Mouse (Mus musculus): ENCODE results near the gene Olfr348. TPM values are rescaled to one million over a fixed set of nuclear protein-coding genes. Genes with fewer than 3 reads are reported as not detected.

Olfr348 gene
- not detected for polyA plus RNA-seq (2017; shearing (Covaris generic))

DNA sequence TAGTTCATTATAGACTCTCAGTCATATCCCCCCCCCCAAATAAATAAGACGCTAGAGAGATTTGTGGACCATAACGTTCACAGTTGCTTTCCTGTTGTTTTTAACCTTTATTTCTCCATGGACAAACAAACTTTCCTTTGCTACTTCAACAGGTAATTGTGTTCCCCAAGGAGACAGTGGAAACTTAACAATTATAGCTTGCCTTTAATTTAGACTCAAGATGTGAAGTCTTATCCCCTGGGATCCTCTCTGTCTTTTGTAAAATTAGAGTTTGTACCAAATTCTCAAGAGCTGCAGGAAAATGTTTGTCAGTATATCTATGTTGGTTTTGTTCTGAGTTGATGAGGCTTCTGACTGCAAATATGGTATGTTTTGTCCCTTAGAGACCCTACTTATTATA lies at the start of gene Olfr348:
TSS of gene Olfr348 (plus strand) at position 301 of the 400 bp plus-strand sequence.

DNA sequence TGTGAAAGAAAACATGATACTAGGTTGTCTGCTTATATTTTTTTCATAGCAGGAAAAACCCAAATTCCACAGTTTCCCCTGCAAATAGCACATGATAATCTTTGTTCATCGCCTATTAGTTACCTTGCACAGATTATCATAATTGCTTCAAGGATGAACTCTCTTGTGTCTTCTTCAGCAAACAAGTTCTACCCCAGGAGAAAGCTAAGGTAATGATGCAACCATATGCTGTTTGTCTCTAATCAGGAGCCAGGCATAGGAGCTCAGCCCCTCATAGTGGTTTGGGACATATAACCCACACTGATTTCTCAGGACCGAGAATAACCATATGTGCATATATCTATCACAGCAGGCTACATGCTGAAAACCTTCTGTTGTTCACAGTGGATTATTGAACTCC lies 6.2 kb downstream of the Olfr348 start, which contains the start of gene Olfr50:
TSS of gene Olfr50 (plus strand) at position 301 of the 400 bp plus-strand sequence.

DNA sequence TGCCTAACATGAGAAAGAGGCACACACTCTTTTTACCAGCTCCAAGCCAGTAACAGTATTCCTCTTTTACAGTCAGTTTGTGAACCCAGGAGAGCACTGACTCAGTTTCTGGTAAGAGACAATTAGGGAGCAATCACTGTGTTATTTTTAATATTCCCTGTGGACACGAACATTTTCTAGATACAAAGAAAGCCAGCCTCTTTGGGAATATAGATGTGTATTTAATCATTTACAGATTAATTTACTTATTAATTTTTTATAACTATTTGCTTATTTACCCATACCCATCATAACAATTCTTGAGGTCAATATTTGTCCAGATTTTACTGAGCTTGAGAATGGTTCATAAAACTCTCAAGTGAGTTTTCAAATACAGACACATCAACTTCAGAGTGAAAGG lies 32.9 kb downstream of the Olfr348 start, which contains the start of gene Olfr3:
TSS of gene Olfr3 (minus strand) at position 101 of the 400 bp plus-strand sequence.

Other genes starting within 250 kb of the Olfr348 start
- not detected for gene Olfr344, start 217.6 kb upstream of the Olfr348 start, polyA plus RNA-seq (2017; shearing (Covaris generic))
- not detected for gene Olfr345, start 144.2 kb upstream of the Olfr348 start, polyA plus RNA-seq (2017; shearing (Covaris generic))
- gene Olfr346, start 98.5 kb upstream of the Olfr348 start, polyA plus RNA-seq (2017; shearing (Covaris generic)), result not detected
- gene Olfr347, start 52.4 kb upstream of the Olfr348 start, polyA plus RNA-seq (2017; shearing (Covaris generic)), result not detected
- 0.24 TPM for gene Olfr50, start 6.3 kb downstream of the Olfr348 start, polyA plus RNA-seq (2017; shearing (Covaris generic))
- gene Olfr3, start 32.8 kb downstream of the Olfr348 start, polyA plus RNA-seq (2017; shearing (Covaris generic)), result not detected
- not detected for gene Olfr350, start 62.0 kb downstream of the Olfr348 start, polyA plus RNA-seq (2017; shearing (Covaris generic))
- gene Olfr351, start 78.4 kb downstream of the Olfr348 start, polyA plus RNA-seq (2017; shearing (Covaris generic)), result not detected
- not detected for gene Olfr352, start 84.2 kb downstream of the Olfr348 start, polyA plus RNA-seq (2017; shearing (Covaris generic))
- gene Olfr353, start 108.7 kb downstream of the Olfr348 start, polyA plus RNA-seq (2017; shearing (Covaris generic)), result not detected
- gene Olfr354, start 121.4 kb downstream of the Olfr348 start, polyA plus RNA-seq (2017; shearing (Covaris generic)), result not detected
- 0.20 TPM for gene Olfr355, start 144.6 kb downstream of the Olfr348 start, polyA plus RNA-seq (2017; shearing (Covaris generic))
- gene Olfr356, start 152.8 kb downstream of the Olfr348 start, polyA plus RNA-seq (2017; shearing (Covaris generic)), result not detected
- not detected for gene Olfr357, start 209.6 kb downstream of the Olfr348 start, polyA plus RNA-seq (2017; shearing (Covaris generic))
- not detected for gene Olfr358, start 225.1 kb downstream of the Olfr348 start, polyA plus RNA-seq (2017; shearing (Covaris generic))

Measured in CD4-positive, CD25-positive, alpha-beta regulatory T cell, adult 9 weeks (primary cell).